Mouse (Mus musculus) 3T3-L1 (cell line): ENCODE measurements around the gene Slx4ip.

Experiments
- DNase-seq: peaks from one replicate; pipeline ENCODE4 v3.0.0-alpha.2; 2015; ENCODE audit warnings: low read depth, low spot score

The Slx4ip gene

DNA sequence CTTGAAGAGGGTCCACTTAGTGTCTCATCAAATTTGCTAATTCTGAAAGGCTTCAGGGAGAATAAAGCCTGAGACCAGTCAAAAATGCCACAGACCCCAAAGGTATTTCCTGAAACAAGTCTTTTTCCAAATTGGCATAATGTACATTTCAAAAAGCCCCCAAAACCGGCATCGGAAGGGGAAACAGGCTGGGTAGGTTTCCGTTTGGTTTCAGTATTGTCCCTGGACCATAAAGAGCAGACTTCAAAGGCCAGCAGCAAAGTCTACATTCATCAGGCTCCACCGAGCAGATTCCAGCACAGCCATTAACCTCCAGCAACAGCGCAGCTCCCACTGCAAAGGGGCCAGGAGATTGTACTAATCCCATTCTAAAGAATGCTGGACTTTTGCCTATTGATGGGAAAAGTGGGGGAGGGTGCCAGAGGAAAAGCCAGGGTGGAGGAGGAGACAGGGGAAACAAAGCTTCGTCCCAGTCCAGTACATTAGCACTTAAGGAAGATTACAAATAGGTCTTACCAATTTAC, 208.3 kb downstream of the Slx4ip start:
- DNase-seq, result no peak

DNA sequence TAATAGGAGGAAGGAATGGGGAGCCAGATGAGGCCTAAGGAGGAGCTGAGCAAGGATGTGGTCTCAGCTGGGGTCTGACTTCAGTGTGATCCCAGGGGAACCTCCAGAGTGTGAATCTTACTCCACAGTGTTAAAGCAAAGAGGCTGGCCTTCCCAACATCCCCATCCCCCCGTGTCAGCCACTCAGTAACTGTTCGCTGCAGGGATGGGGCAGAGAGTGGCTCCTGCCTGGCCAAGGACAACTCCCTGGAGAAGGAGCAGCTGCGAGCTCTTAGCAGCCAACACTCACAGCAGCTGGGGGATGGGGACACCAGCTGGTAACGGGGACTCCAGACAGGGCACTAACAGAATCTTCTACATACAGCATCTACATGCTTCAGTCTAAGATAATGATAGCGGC, 210.1 kb downstream of the Slx4ip start:
- DNase-seq, result no peak

- DNase-seq, result no peak
Measured at GRCm38 (mm10) chr2:137107203-137107602, 216.2 kb downstream of the Slx4ip start.

DNA sequence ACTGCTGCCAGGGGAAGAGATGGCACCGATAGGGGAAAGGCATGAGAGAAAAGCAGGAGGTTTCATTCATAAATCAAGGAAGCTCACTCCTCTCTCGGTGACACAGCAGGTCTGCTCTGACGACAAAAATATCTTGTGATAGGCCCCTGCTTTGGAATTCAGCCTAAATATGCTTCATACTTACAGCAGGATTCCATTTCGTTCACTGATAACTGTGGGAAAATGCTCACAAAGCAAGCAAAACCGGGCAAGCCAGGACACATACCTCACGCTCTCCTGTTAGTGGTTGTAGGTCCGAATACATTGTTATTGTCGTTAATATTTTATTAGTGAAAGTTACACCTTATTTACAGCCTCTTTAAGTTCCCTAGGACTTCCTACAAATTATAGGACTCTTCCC, 216.9 kb downstream of the Slx4ip start:
- DNase-seq, result no peak

- DNase-seq, result peak; percentile 66
Measured at GRCm38 (mm10) chr2:137109321-137110213, 218.5 kb downstream of the Slx4ip start.

DNA sequence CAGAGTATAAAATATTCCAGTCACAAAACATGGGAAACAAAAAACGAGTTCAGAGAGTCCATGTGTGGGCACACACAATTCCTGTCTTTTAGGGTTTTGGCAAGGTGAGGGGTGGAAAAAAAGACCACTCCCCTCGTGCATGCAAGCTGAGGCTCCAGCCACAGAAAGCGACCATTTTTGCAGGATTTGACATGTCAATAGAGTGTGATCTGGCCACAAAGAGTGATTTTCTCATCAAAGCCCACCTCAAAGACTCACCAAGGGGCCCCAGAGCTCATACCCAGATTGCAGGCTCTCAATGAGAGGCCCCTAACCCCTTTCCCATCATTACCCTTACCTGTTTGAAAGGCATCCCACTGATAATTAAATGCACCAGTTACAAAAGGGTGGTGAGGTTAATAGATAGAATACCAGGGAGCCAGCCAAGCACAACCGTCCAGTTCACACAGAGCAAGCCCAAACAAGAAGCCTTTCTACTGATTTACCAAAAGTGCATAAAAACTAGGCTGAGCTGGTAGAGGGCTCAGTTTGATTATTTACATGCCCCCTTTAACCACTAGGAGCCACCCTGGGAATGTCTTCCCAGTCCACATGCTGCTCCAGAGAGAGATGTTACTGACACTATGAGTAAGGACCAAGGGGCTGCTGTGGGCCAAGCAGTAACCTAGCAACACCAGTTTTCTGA, 219.3 kb downstream of the Slx4ip start:
- DNase-seq, result peak; percentile 15

- peak; percentile 45 for DNase-seq
Measured at GRCm38 (mm10) chr2:137113288-137114061, 222.5 kb downstream of the Slx4ip start.

DNA sequence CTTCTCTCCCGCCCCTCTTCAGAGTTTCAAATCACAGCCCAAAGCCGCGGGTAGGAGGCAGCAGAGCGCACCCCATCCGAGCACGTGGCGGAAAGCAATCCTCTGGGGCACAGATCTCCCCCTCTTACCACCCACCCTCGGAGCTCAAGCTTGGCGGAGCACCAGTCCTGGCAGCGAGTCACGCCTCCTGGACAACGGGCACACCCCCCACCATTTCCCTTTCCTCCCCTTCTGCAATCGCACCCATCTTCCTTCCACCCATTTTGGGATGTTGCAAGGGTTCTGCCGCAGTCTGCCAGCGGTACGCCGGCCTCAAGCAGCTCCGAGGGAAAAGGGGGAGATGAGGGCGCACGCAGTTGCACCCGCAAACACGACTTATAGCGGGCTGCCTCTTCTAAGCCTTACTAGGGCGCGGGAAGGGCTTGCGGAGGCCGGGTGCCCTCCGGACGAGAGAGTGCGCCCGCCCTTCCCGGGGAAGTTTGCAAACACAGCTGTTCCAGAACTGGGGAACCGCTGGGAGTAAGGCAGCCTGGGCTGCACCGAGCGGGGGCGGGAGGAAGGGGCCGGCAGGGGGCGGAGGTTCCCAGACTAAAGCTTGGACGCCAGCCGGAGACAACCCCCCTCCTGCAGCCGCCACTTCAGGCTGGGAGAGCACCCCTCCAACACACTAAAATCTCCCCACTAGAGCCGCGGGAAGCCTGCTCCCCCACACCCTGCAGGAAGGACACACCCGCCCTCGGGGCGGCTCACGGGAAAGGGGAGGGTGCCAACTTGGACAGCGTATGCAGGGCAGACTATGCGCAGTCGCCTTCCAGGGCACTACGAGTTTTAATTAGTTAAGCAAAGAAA, 223.5 kb downstream of the Slx4ip start:
- peak; percentile 89 for DNase-seq

DNA sequence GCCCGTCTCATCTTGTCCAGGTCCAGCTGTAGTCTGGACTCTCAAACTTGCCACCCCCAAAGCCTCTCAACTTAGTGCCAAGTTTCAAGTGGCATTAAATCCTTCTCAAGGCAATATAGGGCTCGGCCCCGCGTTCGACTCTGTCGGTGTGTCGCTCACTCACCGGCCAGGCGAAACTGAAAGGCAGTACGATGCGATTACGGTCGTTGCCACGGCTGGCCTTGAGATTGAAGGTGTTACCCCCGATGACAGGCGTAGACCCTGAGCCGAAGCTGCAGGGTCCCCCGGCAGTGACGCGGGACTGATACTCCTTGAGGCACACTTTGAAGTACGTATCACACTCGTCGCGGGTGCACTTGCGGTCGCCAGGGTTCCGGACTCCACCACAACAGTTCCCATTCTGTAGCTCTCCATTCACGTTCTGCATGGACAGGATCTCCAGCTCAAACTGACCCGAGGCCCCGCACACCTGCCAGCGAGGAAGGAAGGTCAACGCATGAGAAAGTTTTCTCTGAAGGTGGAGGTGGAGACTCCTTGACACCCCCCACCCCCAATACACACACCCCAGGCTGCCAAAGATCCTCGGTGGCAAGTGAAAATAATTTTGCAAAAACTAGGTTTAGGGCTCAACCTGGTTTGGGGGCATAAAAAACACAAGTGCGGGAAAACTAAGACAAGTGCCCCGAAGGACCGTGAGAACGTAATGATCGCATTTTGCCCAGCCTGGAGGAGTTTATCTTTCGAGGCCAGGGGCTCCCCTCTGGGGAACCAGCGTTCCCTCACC, 224.4 kb downstream of the Slx4ip start:
- peak; percentile 61 for DNase-seq

DNA sequence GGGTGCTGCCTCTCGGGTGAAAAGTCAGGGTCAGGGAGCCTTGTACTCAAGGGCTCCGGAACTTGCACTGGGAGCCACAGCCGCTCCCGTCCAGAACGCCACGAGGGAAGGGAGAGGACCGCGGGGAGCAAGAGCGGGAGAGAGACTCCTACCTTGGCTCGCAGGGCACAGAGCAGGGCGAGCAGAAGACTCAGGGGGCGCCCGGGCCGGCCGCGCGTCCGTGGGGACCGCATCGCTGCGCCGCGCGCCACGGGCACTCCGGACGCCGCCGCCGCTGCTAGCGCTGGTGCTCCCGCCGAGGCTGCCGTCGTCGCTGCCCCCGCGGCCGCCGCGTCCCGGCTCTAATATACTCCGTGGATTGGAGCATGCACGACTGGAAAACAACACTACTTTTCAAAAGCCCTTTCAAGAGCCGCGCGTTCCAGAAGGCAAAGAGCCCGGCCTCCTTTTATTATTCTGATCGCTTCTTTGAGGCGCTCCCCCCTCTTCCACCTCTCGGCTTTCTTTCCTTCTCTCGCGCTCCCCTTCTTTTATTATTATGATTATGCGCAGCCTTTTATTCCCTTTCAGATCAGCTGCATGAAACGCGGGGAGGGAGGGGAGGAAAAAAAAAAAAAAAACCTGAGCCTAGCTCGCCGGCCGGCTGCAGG, 225.1 kb downstream of the Slx4ip start, which contains the start of gene Jag1:
Gene Jag1 (minus strand): TSS at position 620 of the 650 bp plus-strand sequence.
- DNase-seq, result peak; percentile 65

GRCm38 (mm10) chr2:137116675-137117320, 225.8 kb downstream of the Slx4ip start:
- DNase-seq, result peak; percentile 94

GRCm38 (mm10) chr2:137117321-137117690, 226.3 kb downstream of the Slx4ip start:
- peak; percentile 79 for DNase-seq
